Mouse (Mus musculus) CH12.LX (cell line): ENCODE measurements around the gene Ica1l. TPM values are rescaled to one million over a fixed set of nuclear protein-coding genes. Genes with fewer than 3 reads are reported as not detected.

Source experiments
- DNase-seq: peaks from one replicate; pipeline ENCODE4 v3.0.0-alpha.2; 2013; ENCODE audit errors: extremely low read depth
- H3K27ac ChIP-seq: 2 replicates; pipeline ENCODE4 v1.5.1; 2012; ENCODE audit warnings: low read depth, mild to moderate bottlenecking, control low read depth, moderate library complexity; ENCODE audit not compliant: insufficient read depth
- H3K27me3 ChIP-seq: replicated peaks from 2 replicates; pipeline ENCODE3; 2012; ENCODE audit warnings: inconsistent platforms
- H3K36me3 ChIP-seq, 2 experiments: replicated peaks in 1 of 2; 2 replicates each; pipeline versions ENCODE3 to v1.6.1; 2012; ENCODE audit warnings: inconsistent platforms in 1 of 2, low read length in 1 of 2, mild to moderate bottlenecking in 1 of 2, mixed read lengths in 1 of 2, moderate library complexity in 1 of 2; ENCODE audit not compliant: control insufficient read depth in 1 of 2, insufficient read depth in 1 of 2
- H3K4me1 ChIP-seq, 2 experiments: 2 replicates each; pipeline ENCODE4 v1.6.1; 2012; ENCODE audit warnings: inconsistent platforms in 1 of 2, moderate library complexity in 1 of 2; ENCODE audit not compliant: insufficient read depth in 2 of 2, control insufficient read depth in 1 of 2
- H3K4me2 ChIP-seq: 2 replicates; pipeline ENCODE4 v1.6.1; 2012; ENCODE audit warnings: low read depth, mild to moderate bottlenecking, control low read depth; ENCODE audit not compliant: poor library complexity, insufficient read depth, severe bottlenecking
- H3K4me3 ChIP-seq, 3 experiments: fragments of 150-350 bp in 1 of 3; sonication (generic) in 1 of 3; replicated peaks in 1 of 3; 2 replicates each; pipeline versions ENCODE3 to v1.5.1; 2011 to 2012; ENCODE audit warnings: low read depth in 2 of 3, low read length in 2 of 3, mild to moderate bottlenecking in 2 of 3, moderate library complexity in 2 of 3, control low read depth in 1 of 3, improper control_type of control experiment in 1 of 3, inconsistent platforms in 1 of 3, mixed read lengths in 1 of 3; ENCODE audit not compliant: poor library complexity in 1 of 3
- H3K79me2 ChIP-seq: replicated peaks from 2 replicates; pipeline ENCODE4 v1.6.1; 2012; ENCODE audit warnings: mild to moderate bottlenecking, moderate library complexity; ENCODE audit not compliant: control insufficient read depth, poor library complexity, insufficient read depth, severe bottlenecking; ENCODE audit errors: extremely low read depth
- H3K9ac ChIP-seq: 2 replicates; pipeline ENCODE4 v1.6.1; 2012; ENCODE audit warnings: low read depth, mild to moderate bottlenecking, control low read depth, moderate library complexity; ENCODE audit not compliant: insufficient read depth
- H3K9me3 ChIP-seq: replicated peaks from 2 replicates; pipeline ENCODE3; 2012; ENCODE audit warnings: low read length, inconsistent platforms, mixed read lengths
- BHLHE40 ChIP-seq: IDR thresholded peaks from 2 replicates; pipeline ENCODE4 v1.6.1; 2011; ENCODE audit warnings: mild to moderate bottlenecking, low read depth, low read length, improper control_type of control experiment
- CHD1 ChIP-seq: IDR thresholded peaks from 2 replicates; pipeline ENCODE4 v1.6.1; 2012; ENCODE audit warnings: low read depth, low read length, improper control_type of control experiment, inconsistent platforms
- CHD2 ChIP-seq: IDR thresholded peaks from 2 replicates; pipeline ENCODE4 v1.6.1; 2011; ENCODE audit warnings: low read length, improper control_type of control experiment
- E2F4 ChIP-seq: IDR thresholded peaks from 2 replicates; pipeline ENCODE4 v1.6.1; 2011; ENCODE audit warnings: low read depth, low read length, improper control_type of control experiment; ENCODE audit not compliant: insufficient replicate concordance
- ELF1 ChIP-seq: IDR thresholded peaks from 2 replicates; pipeline ENCODE4 v1.6.1; 2014; ENCODE audit warnings: low read depth, mild to moderate bottlenecking, inconsistent platforms, low read length, improper control_type of control experiment
- EP300 ChIP-seq: IDR thresholded peaks from 2 replicates; pipeline ENCODE4 v1.6.1; 2011; ENCODE audit warnings: low read length, improper control_type of control experiment
- GABPA ChIP-seq: IDR thresholded peaks from 2 replicates; pipeline ENCODE4 v1.6.1; 2012; ENCODE audit warnings: low read depth, low read length, improper control_type of control experiment, inconsistent platforms; ENCODE audit not compliant: insufficient replicate concordance
- HCFC1 ChIP-seq: IDR thresholded peaks from 2 replicates; pipeline ENCODE4 v1.6.1; 2012; ENCODE audit warnings: low read depth, mild to moderate bottlenecking, inconsistent platforms, low read length, improper control_type of control experiment
- JUND ChIP-seq: conservative IDR thresholded peaks from 2 replicates; pipeline ENCODE4 v1.6.1; 2011; ENCODE audit warnings: low read depth, low read length, improper control_type of control experiment
- KAT2A ChIP-seq: IDR thresholded peaks from 2 replicates; pipeline ENCODE4 v1.6.1; 2012; ENCODE audit warnings: low read length, improper control_type of control experiment, inconsistent platforms; ENCODE audit not compliant: insufficient replicate concordance
- MAFK ChIP-seq: IDR thresholded peaks from 2 replicates; pipeline ENCODE4 v1.6.1; 2011; ENCODE audit warnings: low read length, improper control_type of control experiment; ENCODE audit not compliant: insufficient replicate concordance
- MAX ChIP-seq: IDR thresholded peaks from 2 replicates; pipeline ENCODE4 v1.6.1; 2011; ENCODE audit warnings: low read length, improper control_type of control experiment
- MEF2A ChIP-seq: IDR thresholded peaks from 2 replicates; pipeline ENCODE4 v1.6.1; 2014; ENCODE audit warnings: low read depth, mild to moderate bottlenecking, inconsistent platforms, low read length, improper control_type of control experiment, borderline replicate concordance
- MYC ChIP-seq: IDR thresholded peaks from 2 replicates; pipeline ENCODE4 v1.6.1; 2011; ENCODE audit warnings: low read depth, mild to moderate bottlenecking, improper control_type of control experiment, low read length
- NELFE ChIP-seq: IDR thresholded peaks from 2 replicates; pipeline ENCODE4 v1.6.1; 2011; ENCODE audit warnings: low read depth, low read length, improper control_type of control experiment
- SMC3 ChIP-seq: IDR thresholded peaks from 2 replicates; pipeline ENCODE4 v1.6.1; 2011; ENCODE audit warnings: low read depth, low read length, improper control_type of control experiment
- TCF12 ChIP-seq: IDR thresholded peaks from 2 replicates; pipeline ENCODE4 v1.6.1; 2014; ENCODE audit warnings: low read depth, mild to moderate bottlenecking, inconsistent platforms, low read length, improper control_type of control experiment
- UBTF ChIP-seq: IDR thresholded peaks from 2 replicates; pipeline ENCODE4 v1.6.1; 2012; ENCODE audit warnings: low read depth, mild to moderate bottlenecking, inconsistent platforms, low read length, improper control_type of control experiment, moderate library complexity
- USF2 ChIP-seq: conservative IDR thresholded peaks from 2 replicates; pipeline ENCODE4 v1.6.1; 2011; ENCODE audit warnings: low read depth, low read length, improper control_type of control experiment
- ZC3H11A ChIP-seq: IDR thresholded peaks from 2 replicates; pipeline ENCODE4 v1.6.1; 2012; ENCODE audit warnings: low read depth, mild to moderate bottlenecking, inconsistent platforms, low read length, improper control_type of control experiment
- ZNF384 ChIP-seq: IDR thresholded peaks from 2 replicates; pipeline ENCODE4 v1.6.1; 2012; ENCODE audit warnings: low read depth, low read length, improper control_type of control experiment, inconsistent platforms
- dilution Hi-C: fragments of 300-500 bp; cut with MboI; formaldehyde crosslinking; loops from 2 replicates; pipeline ENCODE4 v1.14.3; 2020; ENCODE audit warnings: low sequenced_read_pairs; ENCODE audit not compliant: extremely low pct_unique_long_range_greater_than_20kb, extremely low pct_ligation_motif_present
- in situ Hi-C: fragments of 300-500 bp; cut with MboI; formaldehyde crosslinking; loops from 3 replicates; pipeline ENCODE4 v1.14.3; 2019; ENCODE audit warnings: low sequenced_read_pairs, low pct_ligation_motif_present, low pct_unique_long_range_greater_than_20kb, mixed read lengths
- polyA plus RNA-seq: library from polyadenylated mRNA; unstranded; fragments of >175 nt; gene quantifications from 2 replicates; pipeline ENCODE4 v1.2.1, GENCODE M21; 2012; ENCODE audit warnings: low read depth; ENCODE audit not compliant: insufficient read length
- total RNA-seq, 2 experiments: library from RNA; depleted of rRNA; stranded (reverse); fragments of 300-350 nt in 1 of 2; fragments of >200 nt in 1 of 2; gene quantifications; 2 replicates each; pipeline ENCODE4 v1.2.3; 2012 to 2014

Gene Ica1l
- total and polyA plus RNA-seq, 3 experiments, result 2.2 to 6.0 (median 5.0) TPM

DNA sequence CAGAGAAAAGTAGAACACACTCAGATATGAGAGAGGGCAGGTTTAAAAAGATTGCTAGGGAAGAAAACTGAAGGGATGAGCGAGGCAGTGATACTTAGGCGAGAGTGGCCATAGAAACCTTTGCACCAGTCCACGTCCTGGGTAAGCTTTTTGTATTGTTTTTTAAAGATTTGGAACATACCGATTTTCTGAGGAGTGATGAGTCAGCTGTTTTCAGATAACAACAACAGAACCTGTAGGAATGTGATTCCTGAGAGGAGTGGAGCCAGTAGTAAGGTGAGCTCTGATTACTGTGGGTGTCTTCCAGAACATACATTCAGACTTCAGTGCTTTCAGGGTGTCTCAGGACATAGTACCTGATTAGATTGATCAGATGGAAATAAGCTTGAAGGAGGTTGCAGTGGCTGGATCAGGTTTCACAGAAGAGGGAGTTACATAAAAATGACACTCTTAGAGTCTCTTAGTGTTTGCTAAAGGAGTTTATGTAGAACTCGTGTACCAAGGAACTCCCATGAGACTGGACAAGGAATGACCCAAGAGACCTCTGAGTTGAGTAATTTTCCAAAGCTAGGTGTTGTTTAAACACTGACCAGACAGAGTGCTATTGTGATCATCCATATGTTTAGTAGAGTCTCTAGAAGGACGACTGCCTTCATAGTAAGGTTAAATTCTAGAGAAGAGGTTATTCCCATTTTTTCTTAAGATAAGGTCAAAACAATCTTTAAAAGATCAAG is 100.8 kb downstream of the Ica1l start:
- Histone ChIP-seq H3K36me3 (no peaks in the 10 kb centered on the region), H3K27ac (no peak overlapping the region), H3K4me1 (peaks cover 4 to 25% of the 10 kb centered on the region in 2 experiments; a peak in 3 of 4 replicates), H3K4me2 (no peak overlapping the region), H3K9me3 (no peaks in the 10 kb centered on the region), H3K4me3 (no peak overlapping the region), H3K79me2 (peaks cover 2% of the 10 kb centered on the region; the same call in 1 of the 2 replicates), H3K9ac (no peak overlapping the region), H3K27me3 (no peaks in the 10 kb centered on the region)
- TF ChIP-seq SMC3, result no peak
- 0 out of 2 replicates have a peak, but pooled peaks have one; percentile 6 for TF ChIP-seq EP300
- peak; percentile 93 for TF ChIP-seq MAFK
- dilution Hi-C loops (no loop called here), in situ Hi-C loops (no loop called here)
- DNase-seq, result no peak

DNA sequence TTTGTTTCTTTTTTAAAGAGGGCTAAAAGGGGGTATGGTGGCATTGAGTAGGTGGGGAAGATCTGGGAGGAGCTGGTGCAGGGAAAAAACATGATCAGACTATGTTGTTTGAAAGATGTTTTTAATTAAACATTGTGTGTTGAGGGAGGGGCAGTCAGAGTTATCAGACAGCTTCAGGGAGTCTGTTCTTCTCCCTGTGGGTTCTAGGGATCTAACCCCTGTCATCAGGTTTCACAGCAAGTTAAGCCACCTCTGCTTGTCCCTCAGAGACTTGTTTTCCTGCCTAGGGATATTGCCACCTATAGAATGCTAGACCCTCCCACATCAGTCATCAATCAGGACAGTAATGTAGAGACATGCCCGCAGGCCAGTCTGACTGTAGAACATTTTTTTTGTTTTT is 101.9 kb downstream of the Ica1l start:
- DNase-seq, result no peak
- Histone ChIP-seq H3K36me3 (no peaks in the 10 kb centered on the region), H3K27ac (no peak overlapping the region), H3K4me2 (no peak overlapping the region), H3K9ac (no peak overlapping the region), H3K9me3 (no peaks in the 10 kb centered on the region), H3K27me3 (no peaks in the 10 kb centered on the region), H3K79me2 (peaks cover 2% of the 10 kb centered on the region; the same call in 1 of the 2 replicates), H3K4me3 (no peak overlapping the region), H3K4me1 (peaks cover 4 to 25% of the 10 kb centered on the region in 2 experiments; a peak in 3 of 4 replicates)
- in situ Hi-C loops, result no loop called here
- TF ChIP-seq CHD1, result no peak
- TF ChIP-seq MEF2A, result no peak
- TF ChIP-seq EP300, result no peak
- no peak for TF ChIP-seq MYC
- no peak for TF ChIP-seq NELFE
- no peak for TF ChIP-seq ZNF384
- dilution Hi-C loops, result no loop called here

DNA sequence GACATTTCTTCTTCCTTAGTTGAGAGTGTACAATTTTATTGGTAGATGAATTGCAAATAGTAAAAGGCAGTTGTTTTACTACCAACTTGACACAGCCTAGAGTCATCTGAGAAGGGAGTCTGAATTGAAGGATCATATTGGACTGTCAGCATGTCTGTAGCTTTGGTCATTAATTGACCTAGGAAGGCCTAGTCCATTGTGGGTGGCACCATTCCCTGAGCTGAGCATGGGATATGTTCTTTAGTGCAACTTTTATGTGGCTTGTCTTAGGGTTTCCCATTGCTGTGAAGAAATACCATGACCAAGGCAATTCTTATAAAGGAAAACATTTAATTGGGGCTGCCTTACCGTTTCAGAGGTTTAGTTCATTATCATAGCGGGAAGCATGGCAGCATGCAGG is 110.0 kb downstream of the Ica1l start:
- Histone ChIP-seq H3K79me2 (no peaks in the 10 kb centered on the region), H3K36me3 (no peaks in the 10 kb centered on the region), H3K27ac (no peak overlapping the region), H3K4me3 (no peak overlapping the region), H3K27me3 (no peaks in the 10 kb centered on the region), H3K4me2 (no peak overlapping the region), H3K9ac (no peak overlapping the region), H3K9me3 (no peaks in the 10 kb centered on the region), H3K4me1 (no peaks in the 10 kb centered on the region)
- TF ChIP-seq E2F4 (no peak), USF2 (no peak), GABPA (no peak), JUND (no peak), UBTF (no peak), KAT2A (no peak), TCF12 (no peak), MAX (no peak), ZC3H11A (no peak), CHD2 (no peak), BHLHE40 (no peak), ELF1 (no peak), HCFC1 (no peak), NELFE (no peak)
- in situ Hi-C loops, result no loop called here
- DNase-seq, result no peak
- dilution Hi-C loops, result no loop called here
